Mouse (Mus musculus): ENCODE measurements around the gene Marc2. TPM values are rescaled to one million over a fixed set of nuclear protein-coding genes. Genes with fewer than 3 reads are reported as not detected.

The Marc2 gene
- polyA plus RNA-seq, 1 experiment from 2014 or later, result 96.7 TPM

- Histone ChIP-seq H3K9me3 (no peaks in the 10 kb centered on the region), H3K4me1 (peaks cover 3% of the 10 kb centered on the region; the same call in 1 of the 2 replicates), H3K27me3 (replicated peaks) (no peaks in the 10 kb centered on the region; the same call in 1 of the 2 replicates), H3K36me3 (replicated peaks) (no peaks in the 10 kb centered on the region), H3K4me3 (no peak overlapping the region), H3K27ac (no peak overlapping the region), H3K9ac (no peak overlapping the region), H3K4me2 (no peak overlapping the region)
- no peak for ATAC-seq (replicated peaks)
- WGBS, result 90% methylated on average over 1 of the region's 1 CpGs
Measured at GRCm38 (mm10) chr1:184871506-184871905, 25.3 kb upstream of the Marc2 start.

GRCm38 (mm10) chr1:184870646-184871385, 24.6 kb upstream of the Marc2 start:
- H3K4me1 ChIP-seq, result peaks cover 3% of the 10 kb centered on the region; the same call in 1 of the 2 replicates
- H3K9me3 ChIP-seq, result no peaks in the 10 kb centered on the region
- H3K27me3 ChIP-seq (replicated peaks), result no peaks in the 10 kb centered on the region; the same call in 1 of the 2 replicates
- no peak overlapping the region for H3K27ac ChIP-seq
- no peak overlapping the region for H3K4me3 ChIP-seq
- H3K9ac ChIP-seq, result no peak overlapping the region
- no peak for ATAC-seq (replicated peaks)
- no peak overlapping the region for H3K4me2 ChIP-seq
- no peaks in the 10 kb centered on the region for H3K36me3 ChIP-seq (replicated peaks)
- 88% methylated on average over 11 of the region's 11 CpGs for WGBS

GRCm38 (mm10) chr1:184869939-184870565, 23.8 kb upstream of the Marc2 start:
- no peak overlapping the region for H3K9ac ChIP-seq

GRCm38 (mm10) chr1:184867640-184868120, 21.4 kb upstream of the Marc2 start:
- Histone ChIP-seq H3K27me3 (replicated peaks) (no peaks in the 10 kb centered on the region; the same call in 1 of the 2 replicates), H3K4me2 (no peak overlapping the region), H3K4me1 (peaks cover 3% of the 10 kb centered on the region; the same call in 1 of the 2 replicates), H3K4me3 (no peak overlapping the region), H3K27ac (no peak overlapping the region), H3K9ac (no peak overlapping the region), H3K9me3 (no peaks in the 10 kb centered on the region), H3K36me3 (replicated peaks) (no peaks in the 10 kb centered on the region)
- ATAC-seq (replicated peaks), result no peak
- WGBS, result 66% methylated on average over 3 of the region's 3 CpGs

More at GRCm38 (mm10) chr1:184869939-184870565, 23.8 kb upstream of the Marc2 start:
- H3K4me3 ChIP-seq, result no peak overlapping the region
- H3K27ac ChIP-seq, result no peak overlapping the region
- ATAC-seq (replicated peaks), result no peak
- no peak overlapping the region for H3K4me2 ChIP-seq
- no peaks in the 10 kb centered on the region for H3K36me3 ChIP-seq (replicated peaks)
- peaks cover 3% of the 10 kb centered on the region; the same call in 1 of the 2 replicates for H3K4me1 ChIP-seq
- H3K9me3 ChIP-seq, result no peaks in the 10 kb centered on the region
- 46% methylated on average over 4 of the region's 4 CpGs for WGBS
- no peaks in the 10 kb centered on the region; the same call in 1 of the 2 replicates for H3K27me3 ChIP-seq (replicated peaks)

GRCm38 (mm10) chr1:184864381-184864801, 18.1 kb upstream of the Marc2 start:
- 16% methylated on average over 7 of the region's 7 CpGs for WGBS
- H3K4me1 ChIP-seq, result no peaks in the 10 kb centered on the region
- no peaks in the 10 kb centered on the region for H3K9me3 ChIP-seq
- ATAC-seq (replicated peaks), result no peak
- no peak overlapping the region for H3K9ac ChIP-seq
- H3K36me3 ChIP-seq (replicated peaks), result no peaks in the 10 kb centered on the region
- H3K4me3 ChIP-seq, result no peak overlapping the region
- no peak overlapping the region for H3K27ac ChIP-seq
- H3K27me3 ChIP-seq (replicated peaks), result no peaks in the 10 kb centered on the region; the same call in 1 of the 2 replicates
- no peak overlapping the region for H3K4me2 ChIP-seq

GRCm38 (mm10) chr1:184862636-184863035, 16.4 kb upstream of the Marc2 start:
- H3K27ac ChIP-seq, result no peak overlapping the region
- no peaks in the 10 kb centered on the region for H3K4me1 ChIP-seq
- H3K4me2 ChIP-seq, result no peak overlapping the region
- H3K9ac ChIP-seq, result no peak overlapping the region
- WGBS, result 92% methylated on average over 6 of the region's 6 CpGs
- ATAC-seq (replicated peaks), result no peak
- no peaks in the 10 kb centered on the region; the same call in 1 of the 2 replicates for H3K27me3 ChIP-seq (replicated peaks)
- H3K9me3 ChIP-seq, result no peaks in the 10 kb centered on the region
- no peaks in the 10 kb centered on the region for H3K36me3 ChIP-seq (replicated peaks)
- H3K4me3 ChIP-seq, result no peak overlapping the region

- Histone ChIP-seq H3K9me3 (no peaks in the 10 kb centered on the region), H3K36me3 (replicated peaks) (no peaks in the 10 kb centered on the region), H3K27ac (no peak overlapping the region), H3K4me1 (no peaks in the 10 kb centered on the region), H3K9ac (no peak overlapping the region), H3K4me2 (no peak overlapping the region), H3K27me3 (replicated peaks) (no peaks in the 10 kb centered on the region; the same call in 1 of the 2 replicates), H3K4me3 (no peak overlapping the region)
- ATAC-seq (replicated peaks), result no peak
- 74% methylated on average over 2 of the region's 2 CpGs for WGBS
Measured at GRCm38 (mm10) chr1:184861551-184861950, 15.3 kb upstream of the Marc2 start.

GRCm38 (mm10) chr1:184860276-184860675, 14.0 kb upstream of the Marc2 start:
- no peak overlapping the region for H3K9ac ChIP-seq
- no peak overlapping the region for H3K27ac ChIP-seq
- H3K4me1 ChIP-seq, result no peaks in the 10 kb centered on the region
- H3K27me3 ChIP-seq (replicated peaks), result no peaks in the 10 kb centered on the region; the same call in 1 of the 2 replicates
- no peak overlapping the region for H3K4me2 ChIP-seq
- WGBS, result 67% methylated on average over 3 of the region's 3 CpGs
- no peak overlapping the region for H3K4me3 ChIP-seq
- no peak for ATAC-seq (replicated peaks)
- no peaks in the 10 kb centered on the region for H3K9me3 ChIP-seq
- H3K36me3 ChIP-seq (replicated peaks), result no peaks in the 10 kb centered on the region

GRCm38 (mm10) chr1:184858253-184858652, 12.0 kb upstream of the Marc2 start:
- Histone ChIP-seq H3K4me2 (no peak overlapping the region), H3K4me3 (no peak overlapping the region), H3K27me3 (replicated peaks) (no peaks in the 10 kb centered on the region; the same call in 1 of the 2 replicates), H3K9ac (no peak overlapping the region), H3K36me3 (replicated peaks) (no peaks in the 10 kb centered on the region), H3K27ac (no peak overlapping the region), H3K4me1 (no peaks in the 10 kb centered on the region), H3K9me3 (no peaks in the 10 kb centered on the region)
- 89% methylated on average over 1 of the region's 1 CpGs for WGBS
- ATAC-seq (replicated peaks), result no peak

- Histone ChIP-seq H3K27me3 (replicated peaks) (no peaks in the 10 kb centered on the region; the same call in 1 of the 2 replicates), H3K4me2 (no peak overlapping the region), H3K4me3 (no peak overlapping the region), H3K9ac (no peak overlapping the region), H3K27ac (no peak overlapping the region), H3K36me3 (replicated peaks) (no peaks in the 10 kb centered on the region), H3K4me1 (peaks cover 4% of the 10 kb centered on the region), H3K9me3 (no peaks in the 10 kb centered on the region)
- 88% methylated on average over 9 of the region's 9 CpGs for WGBS
- ATAC-seq (replicated peaks), result no peak
Measured at GRCm38 (mm10) chr1:184857216-184857615, 11.0 kb upstream of the Marc2 start.

GRCm38 (mm10) chr1:184853922-184854321, 7.7 kb upstream of the Marc2 start:
- H3K9me3 ChIP-seq, result no peaks in the 10 kb centered on the region
- H3K4me3 ChIP-seq, result no peak overlapping the region
- ATAC-seq (replicated peaks), result no peak
- peaks cover 5% of the 10 kb centered on the region for H3K27me3 ChIP-seq (replicated peaks)
- no peak overlapping the region for H3K9ac ChIP-seq
- H3K4me2 ChIP-seq, result no peak overlapping the region
- H3K27ac ChIP-seq, result no peak overlapping the region
- H3K4me1 ChIP-seq, result peaks cover 10% of the 10 kb centered on the region
- 66% methylated on average over 3 of the region's 3 CpGs for WGBS
- H3K36me3 ChIP-seq (replicated peaks), result no peaks in the 10 kb centered on the region

GRCm38 (mm10) chr1:184853339-184853738, 7.1 kb upstream of the Marc2 start:
- Histone ChIP-seq H3K4me3 (no peak overlapping the region), H3K9me3 (no peaks in the 10 kb centered on the region), H3K27ac (no peak overlapping the region), H3K4me2 (no peak overlapping the region), H3K4me1 (peaks cover 10% of the 10 kb centered on the region), H3K36me3 (replicated peaks) (no peaks in the 10 kb centered on the region), H3K27me3 (replicated peaks) (peaks cover 5% of the 10 kb centered on the region), H3K9ac (no peak overlapping the region)
- 25% methylated on average over 5 of the region's 5 CpGs for WGBS
- no peak for ATAC-seq (replicated peaks)

Data from midbrain, embryonic 15.5 days (tissue).